Mouse (Mus musculus) heart, postnatal 0 days (tissue): ENCODE data around the gene Trp53i13.

Source experiments
- CTCF ChIP-seq: IDR thresholded peaks from 2 replicates; pipeline ENCODE4 v1.5.1; 2016; ENCODE audit warnings: antibody characterized with exemption, control low read depth, low read depth
- EP300 ChIP-seq: IDR thresholded peaks from 2 replicates; pipeline ENCODE4 v1.6.1; 2016; ENCODE audit warnings: antibody characterized with exemption, low read depth

- TF ChIP-seq CTCF, result no peak
- TF ChIP-seq EP300, result no peak
These were observed 1.0 kb upstream of the Trp53i13 start for GRCm38 (mm10) chr11:77516553-77517425.
